8 mouse cellular contexts compared by ENCODE assay signal in the genomic region with DNA sequence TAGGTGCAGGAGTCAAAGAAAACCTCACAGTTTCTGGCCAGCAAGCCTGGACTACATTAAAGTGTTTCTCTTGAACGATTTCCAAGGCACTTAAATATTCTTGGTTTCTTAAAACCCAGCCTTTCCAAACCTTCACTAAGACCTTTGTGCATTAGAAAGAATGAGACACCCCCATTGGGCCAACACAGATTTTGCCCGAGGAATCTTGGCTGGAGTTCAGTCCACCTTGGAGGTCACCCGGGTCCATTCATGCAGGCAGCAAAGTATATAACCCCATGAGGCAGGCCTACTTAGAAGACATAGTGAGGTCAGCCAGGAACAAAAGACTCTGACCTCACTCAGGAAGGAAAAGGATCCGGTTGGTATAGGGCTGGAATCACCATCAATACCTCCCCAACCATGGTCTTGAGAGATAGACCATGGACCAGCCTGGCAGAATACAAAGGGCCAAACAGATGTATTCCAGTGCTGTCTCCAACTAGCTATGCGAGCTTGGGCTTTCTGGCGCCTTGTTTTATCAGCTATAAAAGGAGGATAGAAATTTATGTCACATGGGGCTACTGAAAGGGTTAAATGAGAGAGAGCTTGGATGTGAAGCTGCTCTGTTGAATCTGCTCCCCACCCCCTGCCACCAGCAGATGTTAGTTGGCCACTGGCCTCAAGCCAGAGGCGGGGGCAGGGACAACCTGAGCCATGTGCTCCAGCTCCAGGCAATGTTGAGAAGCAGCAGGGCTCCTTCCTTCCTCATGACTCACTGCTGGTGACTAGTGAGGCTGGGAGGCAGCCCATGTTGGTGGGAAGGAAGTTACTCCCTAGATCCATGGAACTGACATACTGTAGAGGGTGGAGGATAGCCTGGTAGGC.
DNase-seq lines count a peak whose midpoint lies in the region; ATAC-seq lines count a peak whose summit lies in the region.

No protein-coding gene starts in this region.

- H3K4me2 ChIP-seq in midbrain, embryonic 11.5 days: no peak overlapping the region

- peaks cover 7% of the 10 kb centered on the region for H3K4me1 ChIP-seq in midbrain, embryonic 10.5 days
- H3K4me1 ChIP-seq in midbrain, embryonic 11.5 days (ENCODE audit: control insufficient read depth, insufficient read depth, low read length): no peaks in the 10 kb centered on the region

- no peaks in the 10 kb centered on the region for H3K27me3 ChIP-seq in midbrain, embryonic 10.5 days (ENCODE audit: low read depth, poor library complexity, severe bottlenecking)
- no peaks in the 10 kb centered on the region for H3K27me3 ChIP-seq in midbrain, embryonic 11.5 days (ENCODE audit: control insufficient read depth, insufficient read depth, low read length)

- H3K36me3 ChIP-seq in midbrain, embryonic 10.5 days: no peaks in the 10 kb centered on the region
- H3K36me3 ChIP-seq in midbrain, embryonic 11.5 days (ENCODE audit: control insufficient read depth, insufficient read depth, low read length): no peaks in the 10 kb centered on the region

- H3K9ac ChIP-seq in midbrain, embryonic 11.5 days (ENCODE audit: low read length): no peak overlapping the region

- 67% methylated on average over 7 of the region's 7 CpGs for WGBS in midbrain, embryonic 10.5 days
- 61% methylated on average over 7 of the region's 7 CpGs for WGBS in midbrain, embryonic 11.5 days

- no peak for ATAC-seq in midbrain, embryonic 11.5 days (ENCODE audit: low FRiP score)
- ATAC-seq in monocyte, adult 5-6 weeks (replicated peaks; ENCODE audit: insufficient number of reproducible peaks, low FRiP score, low TSS enrichment, poor library complexity, severe bottlenecking): no peak

- no peak overlapping the region for H3K27ac ChIP-seq in midbrain, embryonic 10.5 days (replicated peaks)
- no peak overlapping the region for H3K27ac ChIP-seq in midbrain, embryonic 11.5 days (ENCODE audit: low read depth, low read length)

- DNase-seq in midbrain, embryonic 10.5 days (ENCODE audit: low spot score): peak; percentile 23
- DNase-seq in midbrain, embryonic 11.5 days (ENCODE audit: low spot score, missing footprints): no peak
- DNase-seq in cerebellum, adult 11-12 months: peak; percentile 75
- DNase-seq in frontal cortex, postnatal 10 days (ENCODE audit: low spot score in 2 of 2): peak; percentile 59 to 83
- peak; percentile 76 for DNase-seq in kidney, adult 11 months
- peak; percentile 66 to 85 for DNase-seq in left cerebral cortex, adult 9 months (ENCODE audit: low spot score in 2 of 2)
- peak; percentile 34 for DNase-seq in right cerebral cortex, postnatal 4 days

- no peak overlapping the region for H3K4me3 ChIP-seq in midbrain, embryonic 10.5 days
- H3K4me3 ChIP-seq in midbrain, embryonic 11.5 days (ENCODE audit: low read depth, low read length): no peak overlapping the region

- no peaks in the 10 kb centered on the region for H3K9me3 ChIP-seq in midbrain, embryonic 10.5 days (replicated peaks)
- H3K9me3 ChIP-seq in midbrain, embryonic 11.5 days (ENCODE audit: control insufficient read depth, low read length): no peaks in the 10 kb centered on the region
